Mouse (Mus musculus): Measurements from ENCODE around the gene Metrnl. TPM values are rescaled to one million over a fixed set of nuclear protein-coding genes. Genes with fewer than 3 reads are reported as not detected.

The Metrnl gene
- polyA plus RNA-seq, 1 experiment from 2014 or later, result 28.1 TPM

GRCm38 (mm10) chr11:121709278-121709677, 7.9 kb downstream of the Metrnl start:
- Histone ChIP-seq H3K4me2 (no peak overlapping the region), H3K4me1 (peaks cover 27% of the 10 kb centered on the region), H3K9me3 (no peaks in the 10 kb centered on the region), H3K27ac (no peak overlapping the region), H3K27me3 (peaks cover 8% of the 10 kb centered on the region), H3K4me3 (no peak overlapping the region), H3K36me3 (no peaks in the 10 kb centered on the region), H3K9ac (no peak overlapping the region)
- ATAC-seq (ENCODE audit: insufficient number of reproducible peaks, insufficient read depth, low FRiP score, low TSS enrichment, low read depth), result no peak
- WGBS, result 66% methylated on average over 4 of the region's 4 CpGs

- H3K36me3 ChIP-seq, result 0 out of 2 replicates have a peak, but pooled peaks cover 3% of the 10 kb centered on the region
- no peak overlapping the region for H3K4me2 ChIP-seq
- no peak for ATAC-seq (ENCODE audit: insufficient number of reproducible peaks, insufficient read depth, low FRiP score, low TSS enrichment, low read depth)
- H3K27me3 ChIP-seq, result no peaks in the 10 kb centered on the region
- no peaks in the 10 kb centered on the region for H3K9me3 ChIP-seq
- no peak overlapping the region for H3K4me3 ChIP-seq
- whole genome bisulfite sequencing, result 90% methylated on average over 5 of the region's 5 CpGs
- no peak overlapping the region for H3K27ac ChIP-seq
- H3K4me1 ChIP-seq, result peaks cover 23% of the 10 kb centered on the region
- no peak overlapping the region for H3K9ac ChIP-seq
Measured at GRCm38 (mm10) chr11:121710245-121710644, 8.9 kb downstream of the Metrnl start.

- no peak for ATAC-seq (ENCODE audit: insufficient number of reproducible peaks, insufficient read depth, low FRiP score, low TSS enrichment, low read depth)
- no peak overlapping the region for H3K4me3 ChIP-seq
- 0 out of 2 replicates have a peak, but pooled peaks cover 3% of the 10 kb centered on the region for H3K4me1 ChIP-seq
- no peak overlapping the region for H3K4me2 ChIP-seq
- H3K9ac ChIP-seq, result no peak overlapping the region
- 85% methylated on average over 6 of the region's 6 CpGs for WGBS
- no peaks in the 10 kb centered on the region for H3K27me3 ChIP-seq
- H3K36me3 ChIP-seq, result peaks cover 9% of the 10 kb centered on the region
- no peaks in the 10 kb centered on the region for H3K9me3 ChIP-seq
- no peak overlapping the region; the same call in 1 of the 2 replicates for H3K27ac ChIP-seq
Measured at GRCm38 (mm10) chr11:121712987-121713386, 11.6 kb downstream of the Metrnl start.

GRCm38 (mm10) chr11:121713569-121713968, 12.2 kb downstream of the Metrnl start:
- no peak overlapping the region for H3K27ac ChIP-seq
- no peak overlapping the region for H3K4me3 ChIP-seq
- no peaks in the 10 kb centered on the region for H3K9me3 ChIP-seq
- 89% methylated on average over 2 of the region's 2 CpGs for WGBS
- H3K27me3 ChIP-seq, result no peaks in the 10 kb centered on the region
- no peak for ATAC-seq (ENCODE audit: insufficient number of reproducible peaks, insufficient read depth, low FRiP score, low TSS enrichment, low read depth)
- H3K9ac ChIP-seq, result no peak overlapping the region
- H3K4me2 ChIP-seq, result no peak overlapping the region
- peaks cover 9% of the 10 kb centered on the region for H3K36me3 ChIP-seq
- 0 out of 2 replicates have a peak, but pooled peaks cover 3% of the 10 kb centered on the region for H3K4me1 ChIP-seq

- H3K4me3 ChIP-seq, result no peak overlapping the region
- no peaks in the 10 kb centered on the region for H3K9me3 ChIP-seq
- no peak overlapping the region for H3K9ac ChIP-seq
- H3K27me3 ChIP-seq, result no peaks in the 10 kb centered on the region
- H3K27ac ChIP-seq, result no peak overlapping the region
- 75% methylated on average over 2 of the region's 2 CpGs for WGBS
- 0 out of 2 replicates have a peak, but pooled peaks cover 3% of the 10 kb centered on the region for H3K4me1 ChIP-seq
- no peak overlapping the region for H3K4me2 ChIP-seq
- no peak for ATAC-seq (ENCODE audit: insufficient number of reproducible peaks, insufficient read depth, low FRiP score, low TSS enrichment, low read depth)
- peaks cover 9% of the 10 kb centered on the region for H3K36me3 ChIP-seq
Measured at GRCm38 (mm10) chr11:121714745-121715485, 13.6 kb downstream of the Metrnl start.

GRCm38 (mm10) chr11:121717724-121718123, 16.4 kb downstream of the Metrnl start:
- no peaks in the 10 kb centered on the region for H3K9me3 ChIP-seq
- no peak overlapping the region for H3K4me2 ChIP-seq
- peaks cover 9% of the 10 kb centered on the region for H3K36me3 ChIP-seq
- no peaks in the 10 kb centered on the region for H3K4me1 ChIP-seq
- ATAC-seq (ENCODE audit: insufficient number of reproducible peaks, insufficient read depth, low FRiP score, low TSS enrichment, low read depth), result no peak
- H3K27me3 ChIP-seq, result no peaks in the 10 kb centered on the region
- H3K27ac ChIP-seq, result no peak overlapping the region
- no peak overlapping the region for H3K4me3 ChIP-seq
- no peak overlapping the region for H3K9ac ChIP-seq
- WGBS, result 56% methylated on average over 6 of the region's 6 CpGs

- 92% methylated on average over 3 of the region's 3 CpGs for WGBS
- Histone ChIP-seq H3K4me3 (no peak overlapping the region), H3K27me3 (no peaks in the 10 kb centered on the region), H3K4me1 (no peaks in the 10 kb centered on the region), H3K4me2 (no peak overlapping the region), H3K9me3 (no peaks in the 10 kb centered on the region), H3K36me3 (peaks cover 3% of the 10 kb centered on the region), H3K27ac (no peak overlapping the region), H3K9ac (no peak overlapping the region)
- no peak for ATAC-seq (ENCODE audit: insufficient number of reproducible peaks, insufficient read depth, low FRiP score, low TSS enrichment, low read depth)
Measured at GRCm38 (mm10) chr11:121720752-121721151, 19.4 kb downstream of the Metrnl start.

- Histone ChIP-seq H3K4me3 (no peak overlapping the region), H3K4me1 (no peaks in the 10 kb centered on the region), H3K9me3 (no peaks in the 10 kb centered on the region), H3K4me2 (no peak overlapping the region), H3K36me3 (no peaks in the 10 kb centered on the region), H3K9ac (no peak overlapping the region), H3K27ac (no peak overlapping the region), H3K27me3 (no peaks in the 10 kb centered on the region)
- WGBS, result 64% methylated on average over 2 of the region's 2 CpGs
- no peak for ATAC-seq (ENCODE audit: insufficient number of reproducible peaks, insufficient read depth, low FRiP score, low TSS enrichment, low read depth)
Measured at GRCm38 (mm10) chr11:121722434-121722833, 21.1 kb downstream of the Metrnl start.

- H3K4me2 ChIP-seq, result no peak overlapping the region
- WGBS, result 76% methylated on average over 2 of the region's 2 CpGs
- no peaks in the 10 kb centered on the region for H3K9me3 ChIP-seq
- H3K27ac ChIP-seq, result no peak overlapping the region
- H3K4me3 ChIP-seq, result no peak overlapping the region
- H3K36me3 ChIP-seq, result no peaks in the 10 kb centered on the region
- H3K9ac ChIP-seq, result no peak overlapping the region
- H3K4me1 ChIP-seq, result no peaks in the 10 kb centered on the region
- ATAC-seq (ENCODE audit: insufficient number of reproducible peaks, insufficient read depth, low FRiP score, low TSS enrichment, low read depth), result no peak
- no peaks in the 10 kb centered on the region for H3K27me3 ChIP-seq
Measured at GRCm38 (mm10) chr11:121726625-121727024, 25.3 kb downstream of the Metrnl start.

- H3K27ac ChIP-seq, result no peak overlapping the region
- H3K4me1 ChIP-seq, result peaks cover 16% of the 10 kb centered on the region
- no peaks in the 10 kb centered on the region for H3K9me3 ChIP-seq
- H3K27me3 ChIP-seq, result no peaks in the 10 kb centered on the region
- 44% methylated on average over 1 of the region's 1 CpGs for WGBS
- no peak for ATAC-seq (ENCODE audit: insufficient number of reproducible peaks, insufficient read depth, low FRiP score, low TSS enrichment, low read depth)
- H3K4me2 ChIP-seq, result no peak overlapping the region
- no peak overlapping the region for H3K4me3 ChIP-seq
- no peak overlapping the region for H3K9ac ChIP-seq
- H3K36me3 ChIP-seq, result no peaks in the 10 kb centered on the region
Measured at GRCm38 (mm10) chr11:121734184-121734583, 32.8 kb downstream of the Metrnl start.

GRCm38 (mm10) chr11:121734892-121735291, 33.5 kb downstream of the Metrnl start:
- no peak overlapping the region for H3K27ac ChIP-seq
- H3K9me3 ChIP-seq, result no peaks in the 10 kb centered on the region
- H3K36me3 ChIP-seq, result no peaks in the 10 kb centered on the region
- WGBS, result 24% methylated on average over 1 of the region's 1 CpGs
- no peak overlapping the region for H3K9ac ChIP-seq
- peaks cover 16% of the 10 kb centered on the region for H3K4me1 ChIP-seq
- no peaks in the 10 kb centered on the region for H3K27me3 ChIP-seq
- H3K4me2 ChIP-seq, result no peak overlapping the region
- H3K4me3 ChIP-seq, result no peak overlapping the region
- no peak for ATAC-seq (ENCODE audit: insufficient number of reproducible peaks, insufficient read depth, low FRiP score, low TSS enrichment, low read depth)

- Histone ChIP-seq H3K4me2 (no peak overlapping the region), H3K27me3 (no peaks in the 10 kb centered on the region), H3K36me3 (no peaks in the 10 kb centered on the region), H3K9ac (no peak overlapping the region), H3K4me3 (no peak overlapping the region), H3K27ac (no peak overlapping the region), H3K4me1 (peaks cover 29% of the 10 kb centered on the region), H3K9me3 (no peaks in the 10 kb centered on the region)
- 45% methylated on average over 3 of the region's 3 CpGs for WGBS
- ATAC-seq (ENCODE audit: insufficient number of reproducible peaks, insufficient read depth, low FRiP score, low TSS enrichment, low read depth), result no peak
Measured at GRCm38 (mm10) chr11:121738616-121739015, 37.3 kb downstream of the Metrnl start.
